Mouse (Mus musculus): ENCODE results near the gene Sned1.

Sned1 gene

DNA sequence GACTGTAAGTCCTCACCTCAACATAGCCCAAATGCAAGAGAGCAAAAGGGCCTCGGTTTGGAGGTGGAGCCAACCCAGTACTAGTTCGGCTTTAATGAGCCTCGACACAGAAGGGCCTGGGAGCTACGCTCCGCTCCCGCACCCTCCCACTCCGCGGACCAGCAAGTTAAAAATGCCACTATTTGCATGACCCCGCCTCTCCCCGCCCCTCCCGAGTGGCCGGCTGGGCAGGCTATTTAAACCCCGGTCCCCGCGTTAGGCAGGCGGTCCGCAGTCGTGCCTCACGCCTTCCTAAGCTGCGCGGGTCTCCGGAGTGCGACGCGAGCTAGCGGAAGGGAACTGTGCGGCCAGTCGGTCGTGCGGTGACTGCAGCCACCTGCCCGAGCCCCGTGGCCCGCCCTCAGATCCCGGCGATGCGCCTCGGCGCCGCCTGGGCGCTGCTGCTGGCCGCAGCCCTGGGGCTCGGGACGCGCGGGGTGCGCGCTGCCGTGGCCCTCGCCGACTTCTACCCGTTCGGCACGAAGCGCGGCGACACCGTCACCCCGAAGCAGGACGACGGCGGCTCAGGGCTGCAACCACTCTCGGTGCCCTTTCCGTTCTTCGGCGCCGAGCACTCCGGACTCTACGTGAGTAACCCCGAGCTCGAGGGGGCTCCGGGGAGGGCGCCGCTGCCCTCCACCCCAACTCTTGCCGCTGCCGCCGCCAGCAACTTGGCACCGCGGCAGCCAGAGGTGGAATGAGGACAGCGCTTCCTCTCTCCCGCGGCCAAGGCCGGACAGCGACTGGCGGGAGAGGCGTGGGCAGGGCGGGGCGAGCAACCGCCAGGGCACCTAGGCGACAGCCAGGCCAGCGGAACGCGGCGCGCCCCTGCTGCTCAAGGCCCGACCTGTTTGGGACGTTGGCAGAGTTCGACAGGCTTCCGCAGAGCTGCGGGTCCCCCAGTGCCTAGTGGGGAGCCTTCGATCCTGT, at the start of gene Sned1:
Sned1 (plus strand) TSS at position 266 of the 969 bp plus-strand sequence.
- TF ChIP-seq GATA4 (IDR thresholded peaks at IDR 0.05; ENCODE audit: insufficient replicate concordance, low read length) = no peak

GRCm38 (mm10) chr1:93190726-93191305, 44.8 kb upstream of the Sned1 start:
- no peak for TF ChIP-seq GATA4 (IDR thresholded peaks at IDR 0.05; ENCODE audit: insufficient replicate concordance, low read length)

- TF ChIP-seq GATA4 (IDR thresholded peaks at IDR 0.05; ENCODE audit: insufficient replicate concordance, low read length) = no peak
Measured at GRCm38 (mm10) chr1:93194961-93195360, 40.7 kb upstream of the Sned1 start.

DNA sequence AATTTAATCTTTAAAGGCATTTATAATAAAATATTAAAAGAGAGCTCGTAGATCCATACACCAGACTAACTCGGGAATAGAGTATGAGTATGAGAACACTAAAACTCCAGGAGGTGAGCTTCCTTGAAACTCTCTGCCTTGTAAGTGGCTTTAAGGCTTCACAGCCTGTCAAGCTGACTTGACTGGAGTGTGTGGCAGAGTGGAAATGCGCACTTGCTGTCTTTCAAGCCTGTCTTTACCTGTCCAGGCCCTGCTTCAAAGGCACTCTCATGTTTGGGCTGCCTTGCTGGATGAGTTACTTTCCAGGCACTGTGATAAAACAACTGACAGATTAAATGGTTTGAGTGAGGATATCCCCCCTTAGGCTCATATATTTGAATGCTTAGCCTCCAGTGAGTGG, 37.7 kb upstream of the Sned1 start:
- TF ChIP-seq GATA4 (IDR thresholded peaks at IDR 0.05; ENCODE audit: insufficient replicate concordance, low read length) = no peak

GRCm38 (mm10) chr1:93206277-93206970, 29.2 kb upstream of the Sned1 start:
- TF ChIP-seq GATA4 (IDR thresholded peaks at IDR 0.05; ENCODE audit: insufficient replicate concordance, low read length) = no peak

- no peak for TF ChIP-seq GATA4 (IDR thresholded peaks at IDR 0.05; ENCODE audit: insufficient replicate concordance, low read length)
Measured at GRCm38 (mm10) chr1:93207536-93208064, 28.0 kb upstream of the Sned1 start.

GRCm38 (mm10) chr1:93210213-93210641, 25.4 kb upstream of the Sned1 start:
- TF ChIP-seq GATA4 (IDR thresholded peaks at IDR 0.05; ENCODE audit: insufficient replicate concordance, low read length) = no peak

GRCm38 (mm10) chr1:93211019-93211418, 24.6 kb upstream of the Sned1 start:
- TF ChIP-seq GATA4 (IDR thresholded peaks at IDR 0.05; ENCODE audit: insufficient replicate concordance, low read length) = no peak

DNA sequence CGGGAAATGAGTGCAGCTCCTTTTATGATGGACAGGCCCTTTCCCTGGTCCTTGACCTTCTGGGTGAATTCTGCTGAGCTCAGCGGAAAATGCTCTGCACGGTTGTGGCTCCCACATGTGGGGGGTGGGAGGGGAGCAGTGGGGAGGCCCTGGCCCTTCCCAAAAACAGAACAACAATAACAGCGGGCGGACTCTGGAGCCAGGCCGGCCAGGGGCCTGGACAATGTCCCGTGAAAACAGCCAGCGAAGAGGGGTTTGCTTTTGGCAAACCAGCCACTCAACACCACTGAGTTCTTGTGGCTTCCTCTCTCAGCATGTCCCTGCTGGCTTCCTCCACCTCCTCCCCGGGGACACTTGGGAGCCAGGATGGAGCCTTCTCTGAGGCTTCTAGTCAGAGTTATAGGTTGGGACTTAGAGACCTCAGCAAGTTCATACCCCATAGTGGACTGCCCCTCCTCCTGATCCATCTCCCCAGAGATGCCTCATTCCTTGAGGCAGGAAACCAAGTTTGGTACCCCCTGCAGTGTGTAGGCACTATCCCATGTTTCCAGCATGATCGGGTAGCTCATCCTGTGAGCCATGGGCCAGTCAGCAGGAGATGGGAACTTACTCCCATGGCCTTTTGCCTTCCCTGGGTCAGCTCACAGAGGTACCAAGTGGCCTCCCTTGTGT, 24.0 kb upstream of the Sned1 start:
- no peak for TF ChIP-seq GATA4 (IDR thresholded peaks at IDR 0.05; ENCODE audit: insufficient replicate concordance, low read length)

GRCm38 (mm10) chr1:93212441-93212840, 23.2 kb upstream of the Sned1 start:
- no peak for TF ChIP-seq GATA4 (IDR thresholded peaks at IDR 0.05; ENCODE audit: insufficient replicate concordance, low read length)

- TF ChIP-seq GATA4 (IDR thresholded peaks at IDR 0.05; ENCODE audit: insufficient replicate concordance, low read length) = no peak
Measured at GRCm38 (mm10) chr1:93214612-93215011, 21.0 kb upstream of the Sned1 start.

DNA sequence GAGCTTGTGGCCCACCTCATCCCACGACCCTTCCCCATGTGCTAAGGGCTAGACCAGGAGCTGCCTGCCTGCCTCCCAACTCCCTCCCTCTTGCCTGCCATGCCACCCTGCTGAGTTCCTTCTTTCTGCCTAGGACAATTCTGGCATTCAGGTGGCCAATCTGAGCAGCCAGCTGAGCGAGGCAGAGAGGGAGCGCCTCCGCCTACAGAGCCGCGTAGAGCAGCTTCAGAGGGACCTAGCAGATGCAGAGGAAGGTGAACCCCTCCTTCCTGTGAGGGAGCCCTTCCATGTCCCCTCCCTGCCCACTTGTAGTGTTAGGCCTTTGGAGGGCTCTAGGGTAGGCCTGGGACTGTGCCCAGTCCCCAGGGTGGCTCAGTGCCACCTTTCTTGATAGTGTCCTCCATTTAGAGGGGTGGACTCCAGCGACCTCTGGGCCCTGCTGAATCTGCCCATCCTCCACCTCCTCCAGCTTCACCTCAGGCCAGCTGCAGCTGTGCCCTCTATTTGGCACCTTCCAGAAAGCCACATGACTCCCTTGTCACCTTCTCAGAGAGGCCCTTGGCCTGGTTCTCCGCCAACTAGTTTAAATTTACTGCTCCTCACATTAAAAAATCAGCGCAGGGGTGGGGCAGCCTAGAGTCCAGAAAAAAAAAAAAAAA, 18.7 kb upstream of the Sned1 start:
- no peak for TF ChIP-seq GATA4 (IDR thresholded peaks at IDR 0.05; ENCODE audit: insufficient replicate concordance, low read length)

DNA sequence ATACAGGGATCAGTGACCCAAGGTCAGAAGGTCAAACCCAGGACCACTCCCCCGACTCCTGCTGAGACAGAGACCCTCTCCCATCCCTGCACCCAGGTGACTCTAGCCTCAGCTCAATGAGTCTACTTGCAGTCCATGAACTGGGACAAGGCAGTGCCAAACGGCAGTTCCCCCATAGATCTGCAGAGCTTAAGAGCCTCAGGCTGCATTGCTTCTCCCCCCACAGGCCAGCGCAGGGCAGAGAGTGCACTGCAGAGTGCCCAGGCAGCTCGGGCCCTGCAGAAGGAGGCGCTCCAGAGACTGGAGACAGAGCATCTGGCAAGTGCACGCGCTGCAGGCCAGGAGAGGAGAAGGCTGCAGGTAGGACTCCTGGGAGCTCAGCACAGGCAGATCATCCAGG, 18.1 kb upstream of the Sned1 start:
- TF ChIP-seq GATA4 (IDR thresholded peaks at IDR 0.05; ENCODE audit: insufficient replicate concordance, low read length) = no peak

GRCm38 (mm10) chr1:93220776-93221175, 14.9 kb upstream of the Sned1 start:
- no peak for TF ChIP-seq GATA4 (IDR thresholded peaks at IDR 0.05; ENCODE audit: insufficient replicate concordance, low read length)
